Mouse (Mus musculus): Measurements from ENCODE around the gene Rbmx2. TPM values are rescaled to one million over a fixed set of nuclear protein-coding genes. Genes with fewer than 3 reads are reported as not detected.

The Rbmx2 gene
- polyA plus RNA-seq, 1 experiment: 11.3 TPM

DNA sequence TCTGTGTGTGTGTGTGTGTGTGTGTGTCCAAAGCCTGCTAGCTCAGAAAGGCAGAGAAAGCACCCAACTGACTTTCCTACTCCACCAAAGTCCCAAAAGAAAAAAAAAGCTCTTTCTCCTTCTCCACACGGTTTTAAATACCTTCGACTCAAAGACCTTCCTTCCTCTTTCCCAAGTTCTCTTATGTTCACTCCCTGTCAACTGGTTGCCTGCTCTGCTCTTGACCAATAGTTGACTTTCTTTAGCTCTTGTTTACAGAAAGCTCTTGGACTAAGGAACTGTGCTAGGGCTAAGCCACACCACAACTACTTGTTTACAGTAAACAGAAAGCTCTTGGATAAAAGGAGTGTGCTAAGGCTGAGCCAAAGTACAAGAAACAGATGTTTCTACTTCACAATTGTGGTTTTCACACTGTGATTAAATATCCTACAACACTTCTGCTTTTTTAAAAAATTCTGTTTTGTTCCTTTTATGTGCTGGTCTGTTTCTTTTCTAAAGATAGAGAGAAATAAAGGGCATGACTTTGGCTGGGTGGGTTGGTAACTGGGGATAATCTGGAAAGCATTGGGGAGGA lies 60.0 kb downstream of the Rbmx2 start:
- TF ChIP-seq GATA1 (IDR thresholded peaks at IDR 0.05; ENCODE audit: borderline replicate concordance, low read length): no peak
- TF ChIP-seq FLI1 (IDR thresholded peaks at IDR 0.05; ENCODE audit: low read length): no peak
- no peaks in the 10 kb centered on the region for H3K4me1 ChIP-seq
- no peak overlapping the region for H3K4me3 ChIP-seq (replicated peaks)

More for the DNA sequence above, 60.0 kb downstream of the Rbmx2 start:
- H3K27me3 ChIP-seq (replicated peaks): no peaks in the 10 kb centered on the region
- H3K9me3 ChIP-seq: no peaks in the 10 kb centered on the region
- H3K36me3 ChIP-seq (replicated peaks; ENCODE audit: low read length): no peaks in the 10 kb centered on the region

Other genes starting within 250 kb of the Rbmx2 start
- gene Elf4, start 231.9 kb upstream of the Rbmx2 start, polyA plus RNA-seq (2012; ENCODE audit: insufficient read depth, low replicate concordance): 2.6 and 3.5 TPM in 2 replicates
- 2.8 TPM in 1 of 2 replicates, not detected in the other for gene Aifm1, start 181.4 kb upstream of the Rbmx2 start, polyA plus RNA-seq (2012; ENCODE audit: insufficient read depth, low replicate concordance)
- gene Rab33a, start 175.7 kb upstream of the Rbmx2 start, polyA plus RNA-seq (2012; ENCODE audit: insufficient read depth, low replicate concordance): 0.67 TPM in 1 of 2 replicates, not detected in the other
- 0.08 TPM in 1 of 2 replicates, not detected in the other for gene Zfp280c, start 100.5 kb upstream of the Rbmx2 start, polyA plus RNA-seq (2012; ENCODE audit: insufficient read depth, low replicate concordance)
- gene Slc25a14, start 71.6 kb upstream of the Rbmx2 start, polyA plus RNA-seq (2012; ENCODE audit: insufficient read depth, low replicate concordance): 0.18 TPM in 1 of 2 replicates, not detected in the other
- not detected in 2 replicates for gene Gpr119, start 20.5 kb upstream of the Rbmx2 start, polyA plus RNA-seq (2012; ENCODE audit: insufficient read depth, low replicate concordance)
- gene Gm595, start 182.7 kb downstream of the Rbmx2 start, polyA plus RNA-seq (2012; ENCODE audit: insufficient read depth, low replicate concordance): not detected in 2 replicates